Mouse (Mus musculus) erythroblast, embryonic 14.5 days (primary cell): Measurements from ENCODE around the gene Fam98c.

ENCODE experiments used
- GATA1 ChIP-seq: IDR thresholded peaks from 2 replicates; pipeline ENCODE4 v1.6.1; 2012; ENCODE audit warnings: low read length, inconsistent platforms, mixed read lengths
- TAL1 ChIP-seq: IDR thresholded peaks from 3 replicates; pipeline ENCODE4 v1.6.1; 2012; ENCODE audit warnings: low read length, inconsistent platforms, mixed read lengths

GRCm38 (mm10) chr7:29180854-29181236, 24.8 kb upstream of the Fam98c start:
- TF ChIP-seq TAL1, result no peak
- no peak for TF ChIP-seq GATA1
